ENCODE assay signal across 12 mouse cellular contexts in genomic region chr4:126605751-126606150, GRCm38 (mm10).
"Had no signal": no experiment of that assay in that cellular context is flagged by ENCODE, and none has a peak within 500 bp of the region (broad histone marks: within the 10 kb centered on the region; RNA-seq: fewer than 3 reads in every experiment).

No protein-coding gene starts in this region.

- DNase-seq: gastrocnemius, postnatal 14 days; gastrocnemius, postnatal 36 days; heart, adult 18-20 months; heart, postnatal 10 days; heart, postnatal 4 days; kidney, adult 18-20 months; kidney, adult 8-10 months; kidney, postnatal 10 days; kidney, postnatal 25 days; kidney, postnatal 4 days; liver; liver, embryonic 13.5 days had no signal
